Mouse (Mus musculus) heart, adult 18-20 months (tissue): ENCODE data around the gene Tmem44. TPM values are rescaled to one million over a fixed set of nuclear protein-coding genes. Genes with fewer than 3 reads are reported as not detected.

Experiments used
- DNase-seq, 2 experiments: peaks; one replicate each; pipeline ENCODE4 v3.0.0; 2021 to 2022; ENCODE audit warnings: mixed read lengths in 1 of 2
- total RNA-seq, 2 experiments: library from RNA; stranded (reverse); gene quantifications; 2 replicates each; pipeline ENCODE4 v1.2.3; 2021

The Tmem44 gene
- total RNA-seq, 2 experiments from 2014 or later = 3.8 to 4.4 TPM

DNA sequence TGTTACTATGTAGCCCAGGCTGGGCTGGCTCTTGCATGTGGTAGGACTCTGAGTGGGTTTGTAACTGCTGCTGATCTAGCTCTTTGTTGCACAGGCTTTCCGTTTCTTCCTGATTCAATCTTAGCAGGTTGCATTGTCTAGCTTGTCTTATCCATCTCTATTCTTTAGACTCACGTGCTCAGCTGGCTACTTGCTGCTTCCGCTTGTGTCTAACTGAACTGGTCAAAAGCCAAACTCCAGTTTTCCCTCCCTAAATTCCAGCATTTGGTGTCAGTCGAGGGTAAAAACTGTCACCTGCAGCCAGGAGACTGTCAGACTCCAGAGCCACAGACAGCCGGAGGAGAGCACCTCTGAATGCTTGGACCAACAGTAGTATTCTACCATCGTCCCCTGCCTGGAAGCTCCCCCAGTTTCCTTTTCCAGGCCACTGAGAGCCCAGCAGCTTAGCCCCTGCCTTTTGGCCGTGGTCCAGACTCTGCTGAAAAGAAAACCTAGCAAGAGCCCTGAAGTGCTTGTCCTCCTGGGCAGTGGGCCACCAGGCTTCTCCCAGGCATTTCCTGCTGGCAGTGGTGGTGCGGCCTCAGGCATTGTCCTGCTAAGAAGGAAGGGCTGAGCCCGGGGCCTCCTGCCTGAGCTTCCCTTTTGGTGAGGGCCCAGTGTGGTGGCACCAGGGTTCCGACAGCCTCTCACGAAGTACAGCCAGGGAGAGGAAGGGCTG, 2.1 kb upstream of the Tmem44 start:
- peak; percentile 86 to 93 for DNase-seq

DNA sequence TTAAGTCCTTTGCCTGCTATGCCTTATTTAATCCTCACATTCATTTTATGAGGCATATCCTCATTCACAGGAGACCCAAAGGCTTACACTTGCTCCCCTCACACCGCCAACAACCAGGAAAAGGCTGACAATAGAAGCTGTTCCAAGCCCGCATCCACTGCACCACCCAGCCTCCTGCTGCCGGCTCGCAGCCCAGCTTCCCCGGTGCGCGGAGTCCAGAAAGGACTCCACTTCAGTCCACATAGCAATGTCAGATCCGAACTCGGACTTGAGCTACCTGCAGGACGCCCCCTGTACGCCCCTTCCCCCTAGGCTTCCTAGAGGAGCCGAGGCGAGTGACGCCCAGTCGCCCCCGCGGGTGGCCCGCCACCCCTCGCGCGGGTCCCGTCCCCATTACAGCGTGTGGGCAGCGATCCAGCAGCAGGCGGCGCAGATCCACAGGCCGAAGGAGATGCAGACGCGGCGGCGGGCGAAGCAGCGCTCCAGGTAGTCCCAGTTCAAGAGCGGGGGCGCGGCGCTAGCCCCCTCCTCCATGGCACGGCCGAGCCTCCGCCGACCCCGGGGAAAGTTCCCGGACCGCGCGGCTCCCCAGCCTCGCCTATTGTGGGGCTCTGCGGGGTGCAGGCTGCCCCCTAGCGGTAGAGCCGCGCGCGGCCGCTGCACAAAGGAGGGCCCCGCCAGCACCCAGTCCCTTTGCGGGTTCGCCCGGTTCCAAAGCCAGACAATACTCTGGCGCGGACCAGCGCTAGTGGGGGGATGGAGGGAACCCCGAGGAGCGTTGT, 485 bp downstream of the Tmem44 start:
- peak; percentile 82 to 86 for DNase-seq

DNA sequence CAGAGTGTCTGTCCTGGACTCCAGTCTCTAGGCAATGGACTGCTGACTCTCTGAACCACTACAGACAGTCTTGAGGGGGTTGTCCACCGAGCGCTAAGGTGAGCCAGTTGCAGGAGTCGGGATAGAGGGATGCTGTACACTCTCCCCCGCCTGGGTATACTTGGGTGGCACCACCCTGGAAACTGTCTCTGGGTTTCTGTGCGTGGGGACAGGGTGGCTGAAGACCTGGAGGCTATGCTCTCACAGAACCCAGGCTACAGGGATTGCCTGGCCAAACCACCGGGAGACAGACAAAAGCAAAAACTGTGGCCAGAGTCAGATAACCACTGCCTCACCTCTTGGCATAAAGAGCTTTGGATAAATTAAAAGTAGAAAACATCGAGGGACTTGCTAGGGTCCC, 1.1 kb downstream of the Tmem44 start:
- no peak for DNase-seq

DNA sequence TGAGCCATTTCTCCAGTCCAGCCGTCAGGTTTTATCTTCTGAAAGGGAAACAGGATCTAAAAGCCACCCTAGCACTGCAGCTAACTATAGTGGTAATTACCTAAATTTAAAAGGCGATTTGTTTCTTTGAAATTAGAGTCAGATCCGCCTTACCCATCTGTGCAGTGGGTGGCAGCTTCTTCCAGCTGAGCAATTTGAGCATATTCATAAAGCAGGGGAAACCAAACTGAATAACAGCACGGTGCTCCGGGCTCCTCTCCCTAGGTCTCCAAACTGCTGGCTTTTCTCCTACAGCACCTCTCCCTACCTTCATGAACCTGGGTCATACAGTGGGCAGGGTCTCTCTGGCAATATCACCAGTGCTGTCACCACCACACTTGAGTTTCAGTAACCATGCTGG, 2.4 kb downstream of the Tmem44 start:
- no peak for DNase-seq

DNA sequence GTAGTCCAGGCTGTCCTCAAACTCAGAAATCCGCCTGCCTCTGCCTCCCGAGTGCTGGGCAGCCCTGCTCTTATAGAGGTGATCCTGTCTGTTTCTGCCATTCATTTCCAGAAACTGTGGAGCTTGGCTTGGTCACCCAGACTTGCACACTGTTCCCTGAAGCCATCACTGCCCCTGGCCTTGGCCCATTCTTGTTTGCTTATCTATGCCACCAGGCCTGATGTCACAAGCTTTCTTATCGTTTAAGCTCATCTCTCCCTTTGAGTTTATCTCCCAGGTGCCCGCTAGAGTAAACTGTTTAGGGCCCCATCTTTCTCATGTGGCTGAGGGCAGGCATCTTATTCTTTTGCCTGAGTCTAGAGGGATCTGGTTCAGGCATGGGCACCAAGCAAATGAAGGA, 5.9 kb downstream of the Tmem44 start:
- no peak for DNase-seq

DNA sequence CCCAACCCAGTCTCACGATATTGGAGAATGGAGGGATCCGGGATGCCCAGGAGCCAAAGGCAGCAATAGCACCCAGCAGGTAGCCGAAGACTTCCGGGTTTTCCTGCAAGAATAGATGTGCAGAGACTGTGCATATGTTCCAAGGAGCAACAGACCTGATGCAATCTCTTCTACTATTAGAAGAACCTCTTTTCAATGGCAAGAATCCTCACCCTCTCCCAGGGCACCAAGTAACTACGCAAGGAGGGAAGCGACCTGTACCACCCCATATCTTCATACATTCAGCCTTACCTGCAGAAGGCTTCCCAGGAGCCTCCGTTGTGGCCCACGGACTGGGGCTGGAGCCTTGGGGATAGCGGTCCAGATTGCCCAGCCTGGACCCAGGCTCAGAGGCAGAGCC, 7.3 kb downstream of the Tmem44 start:
- no peak for DNase-seq

DNA sequence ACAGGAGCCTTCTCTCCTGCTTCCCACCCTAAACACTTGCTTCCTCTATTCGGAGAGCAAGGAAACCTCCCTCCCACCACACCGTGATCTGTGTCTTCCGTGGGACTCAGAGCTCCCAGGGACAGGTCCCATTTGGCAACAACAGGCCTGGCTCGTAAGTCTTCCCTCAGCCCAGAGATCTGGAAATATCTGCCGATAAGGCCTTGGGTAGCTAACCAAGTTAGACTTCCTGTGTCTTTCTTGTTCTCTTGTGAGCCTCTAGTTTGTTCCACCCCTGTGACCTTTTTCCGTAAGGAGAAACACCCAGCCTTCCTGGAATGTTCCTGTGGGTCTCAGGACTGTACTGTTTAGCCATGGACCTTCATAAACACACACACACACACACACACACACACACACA, 7.8 kb downstream of the Tmem44 start:
- peak; percentile 18 to 52 for DNase-seq

DNA sequence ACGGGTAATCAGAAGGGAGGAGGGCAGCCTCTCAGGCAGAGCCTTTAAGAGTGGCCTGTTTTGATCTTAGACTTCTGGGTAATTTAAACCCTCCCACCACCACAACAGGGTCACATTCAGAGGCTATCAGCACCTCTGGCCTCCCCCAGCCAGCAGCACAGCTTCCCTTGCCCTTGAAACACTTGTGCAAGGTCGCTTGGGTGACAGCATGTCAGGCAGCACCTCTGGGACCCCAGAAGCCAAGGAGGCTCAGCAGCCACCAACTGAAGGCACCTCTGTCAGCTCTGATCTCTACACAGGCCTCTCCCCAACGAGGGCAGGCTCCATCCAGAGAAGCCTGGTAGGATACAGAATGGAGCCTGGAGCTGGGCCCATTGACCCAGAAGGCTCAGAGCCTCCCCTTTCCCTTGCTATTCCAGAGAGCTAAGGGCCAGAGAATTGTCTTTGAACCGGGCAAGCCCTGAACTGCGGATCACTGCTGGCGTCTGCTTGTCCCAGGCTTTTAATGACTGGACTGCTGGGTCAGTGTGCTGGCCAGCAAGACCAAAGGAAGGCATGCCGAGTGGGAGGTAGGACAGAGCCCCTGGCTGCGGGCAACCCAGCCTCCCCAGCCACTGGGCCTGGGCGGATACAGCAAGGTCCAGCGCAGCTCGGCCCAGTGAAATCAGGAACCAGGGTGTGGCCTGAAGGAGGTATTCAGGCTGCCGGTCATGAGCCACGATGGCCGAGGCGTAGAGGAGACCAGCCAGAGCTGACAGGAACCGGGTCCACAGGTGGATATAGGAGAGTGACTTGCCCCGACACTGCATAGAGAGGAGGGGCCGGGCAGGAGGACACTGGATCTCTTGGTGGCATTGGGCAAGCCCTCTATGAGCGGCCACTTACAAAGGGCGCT, 10.3 kb downstream of the Tmem44 start:
- no peak for DNase-seq

DNA sequence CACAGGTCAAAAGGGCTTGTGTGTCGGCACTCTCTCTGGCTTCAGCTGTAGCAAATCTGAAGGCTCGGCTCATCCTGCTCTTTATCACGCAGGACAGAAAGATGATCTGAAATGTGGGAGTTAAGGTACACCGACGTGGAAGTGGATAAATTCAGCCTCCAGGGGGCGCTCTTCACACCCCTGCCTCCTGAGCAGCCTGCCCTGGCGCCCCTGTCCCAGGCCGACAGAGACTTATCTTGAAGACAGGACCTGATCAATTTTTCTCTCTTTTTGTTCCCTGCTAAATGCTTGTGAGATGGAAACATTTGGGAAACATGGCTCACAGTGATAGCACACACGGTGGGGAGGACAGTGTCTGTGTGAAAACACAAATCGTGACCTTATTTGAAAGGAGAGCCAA, 11.2 kb downstream of the Tmem44 start:
- peak; percentile 31 to 61 for DNase-seq

DNA sequence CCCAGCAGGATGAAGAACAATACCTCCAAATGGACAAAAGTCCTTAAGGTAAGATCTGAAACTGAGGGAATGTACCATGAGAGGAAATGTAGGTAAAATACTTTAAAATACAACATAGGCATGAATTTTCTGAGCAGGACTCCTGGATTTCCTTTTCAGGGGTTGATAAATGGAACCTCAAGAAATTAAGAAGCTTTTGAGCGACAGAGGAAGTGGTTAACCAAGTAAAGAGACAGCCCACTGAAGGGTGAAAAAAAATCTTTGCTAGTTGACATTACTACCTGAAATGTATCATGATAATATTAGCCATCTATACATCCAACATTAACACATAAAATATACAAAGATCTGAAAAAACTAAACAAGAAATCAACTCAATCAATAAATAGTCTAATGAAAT, 15.6 kb downstream of the Tmem44 start:
- no peak for DNase-seq

DNA sequence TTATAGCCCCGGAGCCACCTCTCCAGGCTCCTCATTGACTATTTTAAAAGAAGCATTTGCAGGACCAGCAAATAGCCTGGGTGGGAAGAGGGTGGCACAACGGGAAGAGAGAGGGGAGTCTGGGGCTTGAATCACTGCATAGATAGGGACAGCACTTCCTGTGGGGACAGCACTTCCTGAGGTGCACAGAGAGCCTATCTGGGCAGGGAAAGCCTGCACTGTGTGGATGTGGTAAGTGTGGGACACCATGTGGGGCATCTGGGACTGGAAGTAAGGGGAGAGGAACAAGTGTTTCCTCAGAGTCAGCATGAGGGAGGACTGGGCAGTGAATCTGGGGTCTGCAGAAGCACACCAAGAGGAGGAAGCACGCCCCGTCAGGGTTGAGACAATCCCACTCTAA, 17.1 kb downstream of the Tmem44 start:
- no peak for DNase-seq

DNA sequence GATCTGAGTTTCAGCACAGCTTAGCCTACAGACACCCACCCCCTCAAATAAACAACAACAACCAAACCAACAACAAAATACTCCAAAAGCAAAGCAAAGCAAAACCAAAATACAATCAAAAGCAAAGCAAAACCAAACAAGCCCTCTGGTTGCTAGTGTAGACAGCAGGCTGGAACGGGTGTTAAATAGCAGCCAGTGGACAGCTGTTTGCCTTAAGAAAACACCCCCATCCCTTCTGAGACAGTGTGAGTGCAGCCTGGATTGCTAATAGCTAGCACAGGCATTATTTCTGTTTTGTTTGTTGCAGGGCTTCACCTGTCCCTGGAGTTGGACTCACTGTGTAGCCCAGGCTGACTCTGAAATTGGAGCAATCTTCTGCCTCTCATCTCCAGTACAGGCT, 17.7 kb downstream of the Tmem44 start:
- no peak for DNase-seq

DNA sequence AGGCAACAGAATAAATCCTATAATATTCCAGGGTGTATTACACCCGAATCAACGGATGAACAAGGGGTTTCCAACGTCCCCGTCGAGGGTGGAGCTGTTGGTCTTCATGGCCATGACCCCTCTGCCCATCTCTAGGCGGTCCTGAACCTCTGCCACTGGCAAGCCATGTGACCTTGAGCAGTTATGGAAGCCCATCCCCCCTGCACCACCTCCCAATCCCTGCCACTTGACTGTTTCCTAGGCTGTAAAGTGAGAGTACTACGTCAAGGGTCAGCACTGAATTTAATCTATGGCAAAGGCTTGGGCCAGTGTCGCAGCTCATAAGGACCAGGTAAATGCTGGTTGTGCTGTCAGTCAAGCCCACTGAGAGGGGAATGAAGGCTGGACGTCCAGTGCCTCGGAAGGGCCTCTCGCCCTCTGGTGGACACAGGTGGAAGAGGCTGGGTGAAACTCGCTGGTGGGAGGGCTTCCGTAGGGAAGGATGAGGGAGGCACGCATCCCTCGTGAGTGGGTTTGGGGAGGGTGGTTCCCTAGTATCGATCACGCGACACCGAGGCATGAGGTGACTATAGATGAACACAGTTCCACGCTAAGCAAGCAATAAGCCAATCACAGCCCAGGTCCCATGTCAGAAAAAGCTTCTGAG, 18.8 kb downstream of the Tmem44 start:
- DNase-seq = peak in 1 of 2 experiments; percentile 66

DNA sequence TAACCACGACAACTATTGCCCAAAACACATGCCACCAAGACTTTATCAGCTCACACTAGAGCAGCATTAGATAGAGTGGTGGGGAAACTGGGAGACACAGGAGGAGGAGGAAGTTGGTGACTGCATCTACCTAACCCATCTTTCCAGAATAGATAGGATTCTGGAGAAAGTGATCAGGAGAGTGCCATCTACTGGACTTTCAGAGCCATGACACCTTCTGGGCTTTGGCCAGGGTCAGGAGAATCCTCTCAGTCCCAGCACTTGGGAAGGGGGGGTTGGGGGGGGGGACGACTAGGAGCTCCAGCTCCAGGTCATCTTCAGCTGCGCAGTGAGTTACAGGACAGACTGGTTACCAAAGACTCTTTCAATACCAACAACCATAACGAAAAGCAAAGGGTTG, 19.8 kb downstream of the Tmem44 start:
- no peak for DNase-seq

DNA sequence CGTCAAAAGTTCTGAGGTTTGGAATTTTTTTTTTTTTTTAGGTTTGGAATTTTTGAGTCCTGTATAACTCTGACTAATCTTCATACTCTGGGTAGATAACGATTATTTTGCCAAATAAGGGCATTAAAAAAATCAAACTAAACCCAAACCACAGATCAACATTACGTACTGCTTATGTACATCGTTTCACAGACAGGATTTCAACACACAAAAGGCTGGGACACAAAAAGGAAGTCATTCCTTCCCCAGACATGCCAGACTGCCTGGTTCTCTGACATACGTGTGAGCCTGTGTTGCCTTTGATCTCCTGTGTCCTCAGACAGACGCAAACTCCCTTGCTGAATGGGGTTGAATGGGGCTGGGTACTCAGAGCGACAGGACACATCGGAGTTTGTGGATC, 22.3 kb downstream of the Tmem44 start:
- DNase-seq = no peak

DNA sequence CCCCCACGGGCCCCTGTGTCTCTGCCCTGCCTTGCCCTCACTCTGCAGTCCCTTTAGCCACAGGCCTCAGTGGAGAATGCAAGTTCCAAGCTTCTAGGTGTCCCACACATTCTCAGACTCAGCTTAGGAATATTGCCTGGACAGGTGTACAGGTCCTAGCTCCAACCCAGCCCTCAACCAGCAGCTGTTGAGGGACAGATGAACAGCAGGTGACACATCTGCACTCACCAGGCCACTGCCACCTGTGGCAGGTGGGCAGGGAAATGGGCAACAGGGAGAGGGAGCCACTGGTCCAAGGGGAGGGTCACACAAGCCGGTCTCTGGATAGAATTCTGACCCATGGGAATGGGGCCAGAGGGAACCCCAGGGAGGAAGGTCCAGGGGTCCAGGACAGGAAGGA, 22.8 kb downstream of the Tmem44 start:
- no peak for DNase-seq

DNA sequence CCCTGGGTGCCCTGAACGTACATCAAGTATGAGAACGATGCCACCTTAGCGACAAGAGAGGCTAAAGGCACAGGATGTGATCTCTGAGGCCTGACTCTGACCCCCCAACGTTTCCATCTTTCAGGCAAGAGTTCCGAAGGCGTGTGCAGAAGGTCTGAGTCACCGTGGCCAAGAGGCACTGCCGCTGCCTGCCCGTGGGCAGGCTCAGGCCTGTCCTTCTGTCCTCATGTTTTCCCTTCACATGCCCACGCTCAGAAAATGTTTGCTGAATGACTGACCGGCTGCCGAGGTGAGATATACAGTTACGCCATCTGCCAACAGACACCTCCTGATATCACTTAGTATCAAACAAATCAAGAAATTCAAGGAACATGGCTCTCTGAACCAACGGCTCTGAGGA, 24.9 kb downstream of the Tmem44 start:
- DNase-seq = no peak

DNA sequence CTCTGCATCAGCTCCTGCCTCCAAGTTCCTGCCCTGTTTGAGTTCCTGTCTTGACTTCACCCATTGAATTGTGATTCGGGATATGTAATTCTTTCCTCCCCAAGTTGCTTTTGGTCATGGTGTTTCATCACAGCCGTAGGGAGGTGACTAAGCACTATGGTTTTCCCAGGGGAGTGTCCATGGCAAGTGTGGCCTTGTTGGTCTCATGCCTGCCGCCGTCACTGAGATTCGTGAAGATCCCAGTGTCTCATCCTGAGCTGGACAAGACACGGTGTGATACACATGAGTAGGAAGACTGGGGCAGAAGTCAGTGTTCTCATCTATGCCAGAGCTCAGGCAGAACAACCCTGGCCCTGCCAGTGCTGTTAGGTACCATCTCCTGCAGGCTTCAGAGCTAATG, 26.2 kb downstream of the Tmem44 start:
- DNase-seq = no peak

DNA sequence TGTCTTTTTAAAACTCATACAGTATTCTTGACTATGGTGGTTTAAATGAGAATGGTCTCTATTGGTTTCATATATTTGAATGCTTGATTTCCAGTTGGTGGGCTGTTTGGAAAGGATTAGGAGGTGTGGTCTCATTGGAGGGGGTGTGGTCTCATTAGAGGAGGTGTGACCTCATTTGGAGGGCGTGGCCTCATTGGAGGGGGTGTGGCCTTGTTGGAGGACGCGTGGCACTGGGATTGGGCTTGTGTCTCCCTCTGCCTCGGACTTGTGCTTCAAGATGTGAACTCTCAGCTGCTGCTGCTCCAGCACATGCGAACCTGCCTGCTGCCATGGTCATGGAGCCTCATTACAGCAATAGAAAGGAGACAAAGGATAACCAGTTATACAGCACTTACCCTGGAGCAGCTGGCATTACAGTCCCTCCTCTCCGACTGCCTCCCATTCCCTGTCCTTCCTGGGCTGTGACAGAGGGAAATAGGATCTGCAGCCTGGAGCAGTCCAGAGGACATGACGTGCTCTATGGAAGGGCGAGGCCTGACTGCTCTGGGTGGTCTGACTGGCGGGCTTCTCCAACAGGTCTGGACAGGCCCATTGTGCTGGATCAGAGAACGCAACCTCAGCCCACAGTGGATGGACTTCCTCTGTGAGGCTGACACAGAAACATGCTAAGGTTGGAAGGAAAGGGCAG, 28.2 kb downstream of the Tmem44 start:
- DNase-seq = no peak

DNA sequence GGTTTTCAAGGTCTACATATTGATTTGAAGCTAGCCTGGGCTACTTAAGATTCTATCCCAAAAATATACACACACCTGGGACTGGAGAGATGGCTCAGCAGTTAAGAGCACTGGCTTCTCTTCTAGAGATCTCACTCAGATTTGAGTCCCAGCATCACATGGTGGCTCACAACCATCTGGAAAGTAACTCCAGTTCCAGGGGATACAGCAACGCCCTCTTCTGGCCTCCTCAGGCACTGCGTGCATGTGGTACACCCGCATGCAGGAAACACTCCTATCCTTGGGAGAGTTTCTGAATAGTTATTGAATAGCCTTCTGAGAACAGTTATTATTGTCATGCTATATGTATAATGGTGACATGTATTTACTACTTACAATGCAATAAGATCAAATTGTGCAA, 29.5 kb downstream of the Tmem44 start:
- DNase-seq = no peak

DNA sequence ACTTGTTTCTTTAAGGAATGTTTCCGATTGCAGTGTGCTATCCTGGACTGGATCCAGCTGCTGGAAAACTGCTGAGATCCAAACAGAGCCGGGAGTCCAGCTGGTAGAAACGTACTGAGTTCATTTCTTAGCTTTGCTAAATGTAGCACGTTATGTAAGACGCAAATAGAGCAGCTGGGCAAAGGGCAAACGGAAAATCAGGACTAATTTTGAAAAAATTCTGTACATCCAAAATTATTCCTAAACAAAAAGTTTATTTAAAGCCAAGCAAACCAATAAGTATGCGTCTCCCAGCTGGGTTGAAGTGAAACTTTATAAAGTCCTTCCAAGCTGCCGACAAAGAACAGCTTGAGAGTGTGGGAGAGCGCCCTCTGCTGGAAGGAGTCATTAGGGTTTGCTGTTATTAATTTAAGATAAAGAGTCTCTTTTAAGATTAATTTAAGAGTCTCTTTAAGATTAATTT, 30.2 kb downstream of the Tmem44 start:
- peak; percentile 83 to 94 for DNase-seq

DNA sequence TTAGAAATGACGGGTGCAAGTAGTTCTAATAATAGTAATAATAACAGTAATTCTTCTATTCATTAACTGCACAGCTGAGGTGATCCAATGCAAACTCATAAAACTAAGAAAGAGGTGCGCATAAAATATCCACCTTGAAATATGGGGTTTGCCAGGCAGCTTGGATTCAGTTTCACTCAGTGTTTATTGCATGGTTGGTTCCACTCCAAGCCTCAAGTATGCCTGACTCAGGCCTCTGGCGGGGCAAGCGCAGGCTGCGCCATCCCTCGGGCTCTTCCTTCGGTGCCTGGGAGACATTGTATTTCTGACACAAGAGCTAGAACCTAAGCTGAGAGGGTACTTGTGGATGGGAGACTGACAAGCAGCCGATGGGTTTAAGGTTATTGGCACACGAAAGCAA, 32.0 kb downstream of the Tmem44 start:
- DNase-seq = peak; percentile 48 to 57
